In the genomic region with DNA sequence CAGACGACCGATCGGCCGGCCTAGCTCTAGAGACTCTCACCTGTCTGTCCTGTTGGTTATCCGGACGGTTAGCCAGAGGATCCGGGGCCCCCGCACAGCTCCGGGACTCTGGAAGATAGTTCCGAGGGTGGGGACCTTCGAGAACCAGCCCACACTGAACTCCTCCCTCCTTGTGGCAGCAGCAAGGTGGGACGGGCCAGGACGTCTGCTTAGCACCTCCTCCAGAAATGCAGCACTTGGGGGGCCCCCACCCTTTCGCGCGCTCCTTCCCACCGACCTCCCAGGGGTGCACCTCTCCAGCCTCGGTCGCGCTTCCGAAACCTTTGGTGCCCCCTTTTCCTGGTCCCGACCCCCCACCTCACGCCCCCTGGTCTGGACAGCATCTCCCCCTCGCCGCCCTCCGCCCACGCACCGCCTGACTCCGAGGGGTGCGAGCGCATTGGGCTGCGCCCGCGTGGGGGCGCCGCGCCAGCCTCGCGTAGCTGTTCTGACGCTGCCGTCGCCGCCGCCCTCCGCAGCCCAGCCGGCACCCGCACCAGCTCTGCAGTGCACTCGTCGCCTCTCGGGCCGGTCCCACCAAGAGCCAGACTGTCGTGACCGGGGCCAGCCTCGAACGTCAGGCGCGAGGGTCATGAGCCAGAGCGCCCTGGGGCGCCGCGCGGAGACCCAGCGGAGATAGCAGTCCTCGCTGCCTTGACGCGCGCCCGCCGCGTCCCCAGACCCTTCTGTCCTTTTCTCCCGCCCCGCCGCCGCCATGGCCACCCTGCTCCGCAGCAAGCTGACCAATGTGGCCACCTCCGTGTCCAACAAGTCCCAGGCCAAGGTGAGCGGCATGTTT, we compare ENCODE assay signal across 8 mouse cellular contexts. TPM values are rescaled to one million over a fixed set of nuclear protein-coding genes. Genes with fewer than 3 reads are reported as not detected.
A peak's percentile ranks its signal among the peaks of the same experiment; 100 is the strongest.
DNase-seq lines count a peak whose midpoint lies in the region; ATAC-seq and TF ChIP-seq lines count a peak whose summit lies in the region.

A gene (plus strand): TSS at position 280 of the 838 bp plus-strand sequence.

- TF ChIP-seq POLR2A in testis, adult 2 months (IDR thresholded peaks at IDR 0.05; ENCODE audit: control insufficient read depth, low read depth, low read length): no peak

- peak in 1 of 2 experiments; percentile 51 for DNase-seq in frontal cortex, adult 2 months (ENCODE audit: extremely low spot score in 1 of 2, low spot score in 1 of 2)
- no peak for DNase-seq in frontal cortex, postnatal 36 days (ENCODE audit: low spot score in 2 of 2)
- no peak for DNase-seq in testis, postnatal 14 days (ENCODE audit: low spot score)
- peak; percentile 93 for DNase-seq in midbrain, embryonic 11.5 days (ENCODE audit: low spot score, missing footprints)
- DNase-seq in c-Kit-positive CD71-positive TER-119-positive erythroid progenitor cells, embryonic 14.5 days (ENCODE audit: low spot score): no peak

- H3K27ac ChIP-seq in testis, adult 2 months (ENCODE audit: control insufficient read depth, insufficient read depth, low read depth, low read length): no peak within 1 kb of the TSS
- H3K27ac ChIP-seq in intestine, postnatal 0 days (ENCODE audit: low read depth, low read length): no peak within 1 kb of the TSS
- peak within 1 kb of the TSS; percentile 25; the same call in 1 of the 2 replicates for H3K27ac ChIP-seq in midbrain, embryonic 11.5 days (ENCODE audit: low read depth, low read length)

- no peaks in the 10 kb centered on the region for H3K36me3 ChIP-seq in testis, adult 2 months (ENCODE audit: control insufficient read depth, insufficient read depth, low read length)
- H3K36me3 ChIP-seq in intestine, postnatal 0 days (ENCODE audit: control insufficient read depth, insufficient read depth): no peaks in the 10 kb centered on the region
- H3K36me3 ChIP-seq in midbrain, embryonic 11.5 days (ENCODE audit: control insufficient read depth, insufficient read depth, low read length): no peaks in the 10 kb centered on the region

- 1% methylated on average over 67 of the region's 77 CpGs for WGBS in intestine, postnatal 0 days
- WGBS in midbrain, embryonic 11.5 days: under 1% methylated on average over 76 of the region's 77 CpGs

- H3K4me3 ChIP-seq in testis, adult 2 months (ENCODE audit: control insufficient read depth, low read depth, low read length): peak within 1 kb of the TSS; percentile 62
- 0 out of 2 replicates have a peak within 1 kb of the TSS, but pooled peaks have one; percentile 9 for H3K4me3 ChIP-seq in intestine, postnatal 0 days (ENCODE audit: low read depth, low read length)
- peak within 1 kb of the TSS; percentile 30 for H3K4me3 ChIP-seq in midbrain, embryonic 11.5 days (ENCODE audit: low read depth, low read length)

- H3K9ac ChIP-seq in intestine, postnatal 0 days (ENCODE audit: low read depth, low read length): no peak within 1 kb of the TSS
- peak within 1 kb of the TSS; percentile 49 for H3K9ac ChIP-seq in midbrain, embryonic 11.5 days (ENCODE audit: low read length)

- no peak for ATAC-seq in intestine, postnatal 0 days
- peak; percentile 19; the same call in 1 of the 2 replicates for ATAC-seq in midbrain, embryonic 11.5 days (ENCODE audit: low FRiP score)
- no peak for ATAC-seq in inflammation-experienced regulatory T-cells, adult 6 months

- peaks cover 19% of the 10 kb centered on the region for H3K4me1 ChIP-seq in testis, adult 2 months (ENCODE audit: control insufficient read depth, insufficient read depth, low read length)
- H3K4me1 ChIP-seq in intestine, postnatal 0 days (replicated peaks; ENCODE audit: control insufficient read depth, insufficient read depth, low read length): no peaks in the 10 kb centered on the region
- peaks cover 21% of the 10 kb centered on the region for H3K4me1 ChIP-seq in midbrain, embryonic 11.5 days (ENCODE audit: control insufficient read depth, insufficient read depth, low read length)

- TF ChIP-seq CTCF in testis, adult 2 months (IDR thresholded peaks at IDR 0.05; ENCODE audit: control insufficient read depth, insufficient read depth, insufficient replicate concordance, low read depth, low read length): no peak
- peak; percentile 17 for TF ChIP-seq CTCF in intestine, postnatal 0 days (IDR thresholded peaks at IDR 0.05; ENCODE audit: low read depth)

- H3K9me3 ChIP-seq in intestine, postnatal 0 days (ENCODE audit: control insufficient read depth): no peaks in the 10 kb centered on the region
- H3K9me3 ChIP-seq in midbrain, embryonic 11.5 days (ENCODE audit: control insufficient read depth, low read length): no peaks in the 10 kb centered on the region

- H3K4me2 ChIP-seq in intestine, postnatal 0 days (replicated peaks; ENCODE audit: low read depth): peak within 1 kb of the TSS; percentile 37; the same call in 1 of the 2 replicates
- H3K4me2 ChIP-seq in midbrain, embryonic 11.5 days: peak within 1 kb of the TSS; percentile 35

- H3K27me3 ChIP-seq in testis, adult 2 months (ENCODE audit: control insufficient read depth, insufficient read depth, low read length): no peaks in the 10 kb centered on the region; the same call in 1 of the 2 replicates
- H3K27me3 ChIP-seq in intestine, postnatal 0 days (replicated peaks; ENCODE audit: control insufficient read depth, insufficient read depth, low read length): peaks cover 91% of the 10 kb centered on the region
- peaks cover 91% of the 10 kb centered on the region for H3K27me3 ChIP-seq in midbrain, embryonic 11.5 days (ENCODE audit: control insufficient read depth, insufficient read depth, low read length)

RNA-seq across cellular contexts. Expression of the gene that starts here (rescaled TPM):
- 157 and 175 TPM in 2 replicates for polyA plus RNA-seq in frontal cortex, adult 2 months (2012; rRNA removed)
- polyA plus RNA-seq in testis, adult 2 months (2012; rRNA removed): 0.04 and 0.14 TPM in 2 replicates
- not detected in 2 replicates for polyA plus RNA-seq in intestine, postnatal 0 days (2015; fragmentation: Nextera tagmentation; extraction: Ambion mirVana)
- polyA plus RNA-seq in midbrain, embryonic 11.5 days (2014; fragmentation: Nextera tagmentation; extraction: Ambion mirVana): 1.9 and 2.3 TPM in 2 replicates
- polyA plus RNA-seq in inflammation-experienced regulatory T-cells, adult 6 months (2017; shearing (Covaris generic)): not detected

Comparison
In these comparisons a context has a peak if more than half of its experiments do, and no peak if none do; other contexts are left out.
1. RNA of the gene that starts here (polyA plus RNA-seq): 157 to 175 TPM in frontal cortex, adult 2 months; 1.9 to 2.3 TPM in midbrain, embryonic 11.5 days, 0.04 to 0.14 TPM in testis, adult 2 months, not detected in intestine, postnatal 0 days and not detected in inflammation-experienced regulatory T-cells, adult 6 months; every median in the first group is over 10 times any median in the second.
2. H3K4me3 ChIP-seq: peak in every context shown above with its lines; median percentile 62 in testis, adult 2 months; 30 in midbrain, embryonic 11.5 days; 9 in intestine, postnatal 0 days.